Mouse (Mus musculus) heart, postnatal 14 days (tissue): Measurements from ENCODE around the gene Tmem8. TPM values are rescaled to one million over a fixed set of nuclear protein-coding genes. Genes with fewer than 3 reads are reported as not detected.
"Not testable (repeated sequence)": the region's sequence is repeated elsewhere in the genome, so short reads cannot be mapped to it uniquely, and the experiment has no call there.

Experiments used
- DNase-seq, 2 experiments: peaks; one replicate each; pipeline ENCODE4 v3.0.0; 2021 to 2022
- intact Hi-C: fragments of 180-260 bp; cut with DNase I; formaldehyde crosslinking; loops from one replicate; pipeline ENCODE4 v1.15.1; 2025
- long read RNA-seq, 2 experiments: library from polyadenylated mRNA; stranded (forward); transcript quantifications; one replicate each; pipeline ENCODE4 v2.0.0; 2021
- total RNA-seq, 2 experiments: library from RNA; stranded (reverse); gene quantifications; 2 replicates each; pipeline ENCODE4 v1.2.3; 2021

Gene Tmem8
- total RNA-seq: 1 to 10 TPM; 1.2 to 1.9 TPM
- long read RNA-seq, experiment 1, partial matches to known transcripts: 0 of 2 reads
- long read RNA-seq, experiment 1, other reads (novel, unspliced or antisense): 1 of 2 reads
- long read RNA-seq, experiment 2, partial matches to known transcripts: 1 of 1 reads
- long read RNA-seq, experiment 2, other reads (novel, unspliced or antisense): 0 of 1 reads

DNA sequence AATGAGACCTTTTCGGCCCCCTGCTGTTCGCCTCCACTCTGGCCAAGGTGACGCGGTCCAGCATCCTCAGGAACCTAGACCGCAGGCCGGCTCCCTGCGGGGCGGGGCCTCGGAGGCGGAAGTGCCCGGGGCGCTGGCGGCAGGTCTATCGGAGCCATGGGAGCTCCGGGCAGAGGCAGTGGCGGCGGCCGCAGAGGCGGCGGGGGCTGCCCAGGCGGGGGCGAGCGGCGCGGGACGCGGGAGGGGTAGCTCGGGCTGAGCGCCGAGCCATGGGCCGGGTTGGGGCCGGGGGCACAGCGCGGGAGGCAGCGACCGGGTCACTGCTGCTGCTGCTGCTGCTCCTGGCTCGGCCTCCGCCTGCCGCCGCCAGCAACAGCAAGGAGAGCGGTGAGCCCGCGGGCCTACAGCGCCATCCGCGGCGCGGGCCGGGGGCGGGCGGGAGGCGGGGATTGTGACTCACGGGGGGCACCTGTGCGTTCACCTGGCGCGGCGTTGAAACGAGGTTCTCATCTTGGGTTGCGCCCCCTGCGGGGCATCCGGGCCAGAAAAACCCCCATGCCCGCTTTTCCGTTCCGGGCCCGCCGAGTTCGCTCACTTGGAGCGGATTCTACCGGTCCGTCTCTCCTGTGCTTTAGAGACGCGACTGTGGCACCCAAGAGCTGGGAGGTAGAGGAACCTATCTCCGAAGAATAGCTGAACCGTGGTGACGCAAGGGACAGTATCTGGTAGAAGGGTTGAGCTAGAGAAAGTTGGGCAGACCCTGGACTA is at the start of gene Tmem8:
TSS of gene Tmem8 (plus strand) at position 119 of the 768 bp plus-strand sequence.
- peak; percentile 62 to 66 for DNase-seq
- intact Hi-C loops: no loop called here

DNA sequence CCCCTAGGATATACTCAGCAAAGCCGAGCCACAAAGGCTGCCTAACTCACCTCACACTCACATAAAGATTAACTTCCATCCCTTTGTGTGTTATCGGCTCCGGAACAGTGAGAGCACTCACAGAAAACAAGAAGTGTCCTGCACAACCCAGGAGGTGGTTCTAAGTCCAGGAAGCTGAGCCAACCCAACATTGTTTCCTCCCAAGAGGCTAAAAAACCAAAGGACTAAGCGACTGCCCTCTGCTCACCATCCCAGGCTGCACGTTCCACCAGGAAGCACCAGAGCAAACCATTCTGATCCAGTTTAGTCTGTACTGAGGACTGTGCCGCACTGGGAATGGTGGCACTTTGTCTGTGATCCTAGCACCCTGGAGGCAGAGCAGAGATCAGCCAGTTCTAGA is 48.2 kb upstream of the Tmem8 start:
- DNase-seq: no peak
- intact Hi-C loops: no loop called here

DNA sequence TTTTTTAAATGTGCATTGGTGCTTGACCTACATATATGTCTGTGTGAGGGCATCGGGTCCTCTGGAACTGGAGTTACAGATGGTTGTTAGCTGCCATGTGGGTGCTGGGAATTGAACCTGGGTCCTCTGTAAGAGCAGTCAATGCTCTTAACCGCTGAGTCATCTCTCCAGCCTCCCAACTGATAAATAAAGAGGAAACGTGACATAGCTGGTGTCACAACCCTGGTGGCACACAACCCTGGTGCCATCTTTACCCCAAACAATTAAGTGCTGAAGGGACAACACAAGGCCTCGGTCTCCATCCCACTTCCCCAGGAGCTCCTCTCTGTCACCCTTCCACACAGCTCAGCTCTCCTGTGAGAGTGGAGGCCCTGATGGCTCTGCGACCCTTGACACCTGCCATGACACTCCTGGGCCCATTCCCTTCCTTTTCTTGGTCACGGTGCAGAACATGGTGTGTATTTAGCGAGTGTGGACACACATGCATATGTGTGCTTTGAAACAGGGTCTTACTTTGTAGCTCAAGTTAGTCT is 46.5 kb upstream of the Tmem8 start:
- intact Hi-C loops: no loop called here
- no peak for DNase-seq

DNA sequence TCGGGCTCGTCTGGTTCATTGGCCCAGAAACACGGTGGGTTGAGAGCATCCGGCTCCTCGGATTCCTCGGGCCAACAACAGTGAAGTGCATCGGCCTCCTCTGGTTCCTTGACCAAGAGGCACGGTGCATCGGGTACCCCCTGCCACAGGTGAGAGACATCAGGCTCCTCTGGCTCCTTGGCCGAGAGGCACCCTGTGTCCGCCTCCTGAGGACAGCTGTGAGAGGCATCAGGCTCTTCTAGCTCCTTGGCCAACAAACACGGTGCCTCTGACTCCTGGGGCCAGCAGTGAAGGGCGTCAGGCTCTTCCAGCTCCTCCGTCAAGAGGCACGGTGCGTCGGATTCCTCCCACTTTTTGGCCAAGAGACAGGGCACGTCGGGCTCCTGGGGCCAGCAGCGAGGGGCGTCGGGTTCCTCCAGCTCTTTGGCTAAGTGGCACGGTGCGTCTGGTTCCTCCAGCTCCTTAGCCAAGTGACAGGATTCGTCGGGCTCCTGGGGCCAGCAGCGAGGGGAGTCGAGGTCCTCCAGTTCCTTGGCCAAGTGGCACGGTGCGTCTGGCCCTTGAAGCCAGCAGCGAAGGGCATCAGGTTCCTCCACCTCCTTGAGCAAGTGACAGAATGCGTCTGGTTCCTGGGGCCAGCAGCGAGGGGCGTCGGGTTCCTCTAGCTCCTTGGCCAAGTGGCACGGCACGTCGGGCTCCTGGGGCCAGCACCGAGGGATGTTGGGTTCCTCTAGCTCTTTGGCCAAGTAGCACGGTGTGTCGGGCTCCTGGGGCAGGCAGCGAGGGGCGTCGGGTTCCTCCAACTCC is 44.9 kb upstream of the Tmem8 start:
- DNase-seq: peak; percentile 8 to 14
- intact Hi-C loops: loop anchor here (2.0 kb wide), 2 partner anchors 23 to 57 kb away; no protein-coding TSS in a partner anchor

DNA sequence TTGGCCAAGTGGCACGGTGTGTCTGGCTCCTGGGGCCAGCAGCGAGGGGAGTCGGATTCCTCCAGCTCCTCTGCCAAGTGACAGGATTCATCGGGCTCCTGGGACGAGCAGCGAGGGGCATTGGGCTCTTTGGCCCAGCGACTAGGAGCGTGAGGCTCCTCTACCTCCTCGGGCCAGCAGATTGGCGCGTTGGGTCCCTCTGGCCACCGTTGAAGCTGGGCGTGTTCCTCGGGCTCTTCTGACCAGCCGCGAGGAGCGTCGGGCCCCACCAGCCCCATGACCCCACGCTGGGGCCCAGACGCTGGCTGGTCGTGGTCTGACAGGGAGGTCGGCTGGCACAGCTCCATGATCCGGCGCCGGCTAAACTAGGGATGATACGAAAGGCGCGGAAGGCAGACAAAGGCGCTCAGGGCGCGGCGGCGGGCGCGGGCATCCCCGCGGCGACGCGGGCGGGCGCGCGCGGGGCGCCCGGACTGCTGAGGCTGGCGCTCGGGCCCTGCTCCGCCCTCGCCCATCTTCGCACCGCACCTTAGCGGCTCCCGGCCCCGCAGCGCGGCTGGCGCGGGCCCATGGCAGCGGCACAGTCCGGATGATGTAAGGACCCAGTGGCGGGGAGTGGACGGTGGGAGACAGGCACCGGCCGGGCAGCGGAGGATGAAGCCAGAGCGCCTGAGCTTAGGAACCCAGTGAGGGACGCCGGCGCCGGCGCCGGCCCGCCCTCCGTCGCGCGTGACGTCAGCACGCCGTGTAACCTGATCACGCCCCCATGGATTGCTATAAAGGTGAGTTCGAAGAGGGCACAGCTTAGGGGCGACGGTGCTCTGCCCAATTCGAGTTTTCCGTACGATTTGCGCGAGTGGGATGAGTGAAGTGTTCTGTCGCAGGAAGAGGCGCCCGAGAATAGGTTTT is 44.0 kb upstream of the Tmem8 start, which contains the start of gene Rab11fip3:
TSS of gene Rab11fip3 (minus strand) at position 725 of the 909 bp plus-strand sequence.
- DNase-seq: peak; percentile 83 to 85
- intact Hi-C loops: loop anchor here (2.0 kb wide), 2 partner anchors 24 to 58 kb away; no protein-coding TSS in a partner anchor

DNA sequence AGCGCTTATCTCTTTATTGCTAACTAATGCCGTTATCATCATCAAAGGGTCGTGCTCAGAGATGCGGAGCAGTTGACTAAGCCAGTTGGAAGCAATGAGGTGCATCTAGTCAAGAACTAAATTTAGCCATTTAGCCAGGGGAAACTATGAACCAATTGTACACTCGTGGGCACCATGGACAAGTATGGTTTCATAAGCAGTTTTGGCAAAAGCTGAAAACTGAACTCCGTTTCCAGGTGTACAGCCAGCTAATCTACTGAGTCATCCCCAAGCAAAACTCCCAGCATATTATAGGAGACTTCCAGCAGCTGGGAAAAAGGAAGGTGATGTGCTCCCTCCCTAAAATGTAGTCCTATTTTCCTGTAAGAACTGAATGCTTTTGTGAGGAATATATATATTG is 43.0 kb upstream of the Tmem8 start:
- DNase-seq: no peak
- intact Hi-C loops: loop anchor here (2.0 kb wide), 1 partner anchor 19 kb away; no protein-coding TSS in a partner anchor

DNA sequence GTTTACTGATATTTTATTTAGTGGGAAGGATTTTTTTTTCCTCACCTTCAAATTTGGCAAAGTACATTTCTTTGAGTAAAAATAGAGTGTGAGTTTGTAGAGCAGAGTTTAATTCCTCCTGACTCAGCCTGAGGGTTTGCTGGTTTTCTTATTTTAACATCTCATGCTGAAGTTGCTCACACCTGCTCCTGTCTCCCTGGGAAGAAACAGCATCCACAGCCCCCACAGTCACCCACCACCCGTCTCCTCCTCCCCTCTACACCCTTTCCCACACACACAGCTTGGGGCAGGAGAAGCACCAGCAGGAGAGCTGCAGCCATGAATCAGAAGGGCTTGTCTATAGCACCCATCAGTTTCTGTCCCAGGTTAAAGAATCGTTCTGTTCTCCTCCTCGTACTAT is 37.9 kb upstream of the Tmem8 start:
- DNase-seq: no peak
- intact Hi-C loops: no loop called here

DNA sequence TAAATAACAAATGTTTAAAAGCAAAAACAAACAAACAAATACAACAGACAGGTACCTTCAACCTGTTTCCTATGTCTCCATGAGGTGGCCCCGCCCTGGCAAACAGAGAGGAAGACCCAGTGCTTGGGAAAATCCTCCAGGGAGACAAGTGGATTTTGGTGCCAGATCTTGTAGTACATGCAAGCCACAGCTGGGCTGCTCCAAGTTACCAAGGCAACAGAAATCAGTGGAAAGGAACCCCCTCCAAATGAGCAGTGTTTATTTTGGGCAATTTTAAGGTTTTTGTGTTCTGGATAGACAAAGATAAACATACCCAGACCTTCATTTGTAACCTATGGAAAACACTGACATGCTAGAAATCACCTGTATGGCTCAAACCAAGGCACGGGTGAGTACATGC is 34.2 kb upstream of the Tmem8 start:
- DNase-seq: no peak
- intact Hi-C loops: no loop called here

DNA sequence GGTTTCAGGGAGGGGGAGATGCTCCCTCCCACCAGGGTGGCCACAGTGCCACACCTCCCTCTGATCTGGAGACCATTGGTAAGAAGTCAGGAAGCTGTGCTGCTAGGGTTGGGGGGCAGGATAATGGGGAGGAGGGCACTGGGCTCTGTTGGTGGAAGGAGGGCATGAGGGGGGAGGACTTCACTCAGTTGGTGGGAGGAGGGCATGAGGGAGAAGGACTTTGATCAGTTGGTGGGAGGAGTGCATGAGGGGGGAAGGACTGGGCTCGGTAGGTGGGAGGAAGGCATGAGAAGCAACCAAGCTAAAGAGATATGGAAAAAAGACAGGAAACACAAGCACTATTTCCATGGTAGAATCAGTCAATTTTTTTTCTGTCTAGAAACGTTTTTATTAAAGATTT is 32.2 kb upstream of the Tmem8 start:
- intact Hi-C loops: no loop called here
- no peak for DNase-seq

DNA sequence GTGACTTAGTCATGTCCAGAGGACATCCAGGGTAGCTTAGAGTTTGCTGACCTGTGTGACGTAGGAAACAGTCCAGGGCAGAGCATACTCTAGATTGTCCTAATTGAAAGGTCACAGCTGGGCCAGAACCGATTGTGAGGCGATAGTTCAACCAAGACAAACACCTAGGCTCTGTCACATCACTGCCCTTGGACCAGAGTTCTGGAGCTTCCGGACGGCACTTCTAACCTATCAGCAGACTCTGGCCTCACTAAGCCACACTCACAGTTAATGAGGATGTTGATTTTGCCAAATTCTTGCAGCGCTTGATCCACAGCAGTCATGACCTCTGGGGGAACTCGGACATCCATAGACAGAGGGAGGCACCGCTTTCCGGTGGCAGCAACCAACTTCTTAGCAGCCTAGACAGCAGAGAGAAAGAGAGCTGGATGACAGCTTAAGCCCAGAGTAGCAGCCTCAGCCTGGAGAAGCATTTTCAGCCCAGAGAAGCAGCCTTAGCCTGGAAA is 26.0 kb upstream of the Tmem8 start:
- DNase-seq: no peak
- intact Hi-C loops: no loop called here

DNA sequence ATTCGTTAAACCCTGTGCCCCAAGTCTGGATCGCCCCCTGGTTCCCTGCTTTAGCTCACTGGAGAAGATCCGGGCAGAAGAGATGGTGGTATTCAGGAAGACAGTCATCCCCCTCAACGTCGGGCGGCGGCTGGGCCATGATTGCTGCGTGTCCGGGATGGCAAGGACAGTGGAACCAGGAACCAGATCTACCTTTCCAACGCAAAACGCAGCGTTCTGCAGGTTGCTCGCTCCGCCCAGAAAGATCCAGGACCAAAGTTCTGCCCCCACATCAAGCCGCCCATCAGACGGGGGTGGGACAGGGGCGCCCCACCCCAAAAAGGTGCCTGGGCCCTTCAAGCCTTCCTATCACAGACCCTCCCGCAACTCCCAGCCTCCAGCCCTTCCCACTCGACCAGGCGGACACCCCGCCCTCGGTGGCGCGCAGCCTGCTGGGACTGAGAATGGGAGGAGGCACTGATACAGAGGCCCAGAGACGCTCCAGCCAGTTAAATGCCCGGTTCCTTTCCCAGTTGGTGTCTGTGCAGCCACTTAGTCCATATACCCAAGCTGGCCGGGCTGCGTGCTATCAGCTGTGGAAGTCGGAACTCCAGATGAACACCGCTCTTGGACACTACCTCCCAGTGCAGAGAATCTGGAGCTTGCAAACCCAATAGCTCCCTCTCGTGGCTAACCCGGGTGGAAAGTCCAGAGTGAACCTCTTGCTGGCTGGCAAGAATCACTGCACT is 23.0 kb upstream of the Tmem8 start, which contains the start of gene Decr2:
TSS of gene Decr2 (minus strand) at position 433 of the 728 bp plus-strand sequence.
- intact Hi-C loops: loop anchor here (1.0 to 5.0 kb wide), 4 partner anchors 19 to 198 kb away; no protein-coding TSS in a partner anchor
- DNase-seq: peak; percentile 84 to 91

DNA sequence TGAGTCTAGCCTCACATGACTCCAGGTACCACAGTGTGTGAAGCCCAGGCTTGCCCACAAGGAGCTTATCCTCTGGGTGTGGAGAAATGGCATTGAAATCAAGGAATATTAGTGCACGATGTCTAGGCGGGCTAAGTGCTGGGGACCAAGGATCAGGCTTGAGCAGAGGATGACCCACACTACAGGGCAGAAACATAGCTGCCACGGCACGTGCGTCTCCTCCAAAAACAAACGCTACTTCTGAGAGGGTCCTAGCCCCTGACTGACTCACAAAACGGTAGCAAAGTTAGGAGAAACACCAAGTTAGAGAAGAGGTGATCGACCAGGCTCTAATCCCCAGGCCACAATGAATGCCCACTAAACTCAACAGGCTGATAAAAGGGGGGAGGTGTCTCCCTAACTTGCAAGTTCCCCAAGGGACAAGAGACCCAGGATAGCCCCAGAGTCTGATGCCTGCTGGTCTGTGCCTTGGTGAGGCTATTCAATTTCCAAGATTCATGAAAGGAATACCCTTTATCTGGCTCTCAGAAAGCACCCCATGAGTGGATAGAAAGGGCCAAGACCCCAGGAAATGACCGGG is 18.5 kb upstream of the Tmem8 start:
- DNase-seq: no peak
- intact Hi-C loops: loop anchor here (5.0 kb wide), 1 partner anchor 202 kb away; no protein-coding TSS in a partner anchor

DNA sequence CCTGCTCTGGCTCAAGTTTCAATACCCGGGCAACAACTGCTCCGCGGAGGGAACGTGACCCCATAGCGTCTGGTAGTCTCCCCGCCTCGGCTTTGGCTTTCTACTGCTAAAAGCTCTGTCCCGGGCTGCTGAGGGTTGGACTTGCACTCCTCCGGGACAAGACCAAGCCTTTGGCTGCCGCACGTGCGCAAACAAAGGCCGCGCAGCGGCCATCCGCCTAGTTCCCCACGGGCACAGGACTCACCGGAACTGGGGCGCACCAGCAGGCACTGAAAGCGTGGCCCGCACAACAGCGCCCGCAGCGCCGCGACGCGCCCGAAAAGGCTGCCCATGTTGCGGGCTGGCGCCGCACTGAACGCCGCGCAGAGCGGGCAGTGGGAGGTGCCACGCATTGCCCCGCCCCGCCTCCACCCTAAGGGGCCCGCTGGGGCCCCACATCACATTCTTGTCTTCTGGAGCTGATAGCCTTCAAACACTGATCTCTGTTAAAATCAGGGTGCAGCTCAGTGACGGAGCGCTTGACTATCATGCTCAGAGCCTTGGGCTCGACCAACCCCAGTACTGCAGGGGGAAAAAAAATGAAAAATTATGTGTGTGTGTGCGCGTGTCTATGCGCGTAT is 17.9 kb upstream of the Tmem8 start, which contains the start of gene Nme4:
TSS of gene Nme4 (minus strand) at position 482 of the 620 bp plus-strand sequence.
- DNase-seq: peak; percentile 48 to 53
- intact Hi-C loops: no loop called here

DNA sequence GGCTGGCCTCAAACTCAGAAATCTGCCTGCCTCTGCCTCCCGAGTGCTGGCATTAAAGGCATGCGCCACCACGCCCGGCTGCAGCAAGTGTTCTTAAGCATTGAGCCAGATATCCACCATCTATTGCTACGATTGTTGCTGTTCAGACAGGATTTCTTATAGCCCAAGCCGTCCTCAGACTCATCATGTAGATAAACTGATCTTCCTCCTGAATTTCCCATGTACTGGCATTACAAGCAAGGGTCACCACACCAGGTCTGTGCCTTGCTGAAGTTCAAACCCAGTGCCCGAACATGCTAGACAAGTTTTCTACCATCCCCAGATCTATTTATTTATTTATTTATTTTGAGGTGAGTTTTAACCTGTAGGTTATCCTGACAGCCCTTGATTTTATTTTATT is 14.6 kb upstream of the Tmem8 start:
- DNase-seq: no peak
- intact Hi-C loops: no loop called here

DNA sequence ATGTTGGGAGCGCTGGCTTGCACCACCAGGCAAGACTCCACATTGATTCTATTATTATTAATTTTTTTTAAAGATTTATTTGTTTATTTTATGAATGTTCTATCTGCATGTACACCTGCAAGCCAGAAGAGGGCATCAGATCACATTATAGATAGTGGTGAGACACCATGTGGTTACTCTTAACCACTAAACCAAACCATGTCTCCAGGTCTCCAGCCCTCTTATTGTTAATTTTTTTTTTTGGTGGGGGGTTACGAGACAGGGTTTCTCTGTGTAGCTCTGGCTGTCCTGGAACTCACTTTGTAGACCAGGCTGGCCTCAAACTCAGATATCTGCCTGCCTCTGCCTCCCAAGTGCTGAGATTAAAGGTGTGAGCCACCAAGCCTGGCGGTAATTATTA is 13.8 kb upstream of the Tmem8 start:
- DNase-seq, intact Hi-C loops: not testable (repeated sequence)

DNA sequence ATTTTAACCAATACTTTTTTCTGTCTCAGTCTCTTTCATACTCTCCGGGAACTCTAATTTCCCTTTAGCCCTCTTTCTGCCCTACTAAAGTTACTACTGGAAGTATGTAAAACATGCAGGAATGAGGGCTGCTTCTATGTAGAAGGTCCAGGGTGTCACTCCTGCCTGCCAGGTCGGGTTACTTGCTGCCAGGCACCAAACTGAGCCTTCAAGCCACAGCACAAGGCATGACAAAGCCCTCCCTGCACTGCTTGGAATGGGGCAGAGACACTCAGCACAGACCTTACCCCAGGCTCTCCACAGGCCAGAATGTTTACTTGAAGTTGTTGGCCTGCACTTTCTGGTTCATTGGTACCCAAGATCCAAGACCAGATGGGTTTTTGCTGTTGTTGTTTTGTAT is 12.9 kb upstream of the Tmem8 start:
- intact Hi-C loops: no loop called here
- no peak for DNase-seq

DNA sequence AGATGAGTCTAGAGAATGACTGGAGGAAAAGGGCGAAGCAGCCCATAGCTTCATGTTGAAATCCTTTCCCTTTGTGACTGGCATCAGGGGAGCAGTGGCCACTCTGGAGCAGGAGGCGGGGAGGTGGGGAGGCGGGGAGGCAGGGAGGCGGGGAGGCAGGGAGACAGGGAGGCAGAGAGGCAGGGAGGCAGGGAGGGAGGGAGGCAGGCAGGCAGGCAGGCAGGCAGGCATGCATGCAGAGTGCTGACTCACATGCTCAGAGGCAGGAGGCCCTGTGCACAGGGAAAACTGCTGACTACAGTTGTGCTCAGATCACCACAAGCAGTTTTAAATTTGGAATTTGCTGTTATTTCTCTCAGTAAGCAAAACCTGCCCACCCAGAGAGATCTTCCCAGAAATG is 11.6 kb upstream of the Tmem8 start:
- DNase-seq: no peak
- intact Hi-C loops: no loop called here

DNA sequence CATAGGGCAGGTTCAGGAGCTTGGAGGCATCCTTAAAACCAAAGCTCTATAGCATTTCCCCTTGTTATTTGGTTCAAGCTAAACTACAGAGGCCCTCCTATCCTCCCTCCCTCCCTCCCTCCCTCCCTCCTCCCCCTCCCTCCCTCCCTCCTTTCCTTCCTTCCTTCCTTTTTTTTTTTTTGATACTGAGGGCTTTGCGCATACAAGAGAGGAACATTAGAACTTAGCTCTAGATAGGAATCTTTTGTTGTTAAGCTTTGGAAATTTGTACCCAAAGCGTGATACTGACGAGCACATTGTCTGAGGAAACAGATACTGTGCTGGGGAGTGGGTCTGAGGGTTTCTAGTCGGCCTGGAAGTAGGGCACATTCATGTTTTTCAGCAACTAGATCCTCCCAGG is 7.5 kb upstream of the Tmem8 start:
- intact Hi-C loops: no loop called here

More for the DNA sequence above, 7.5 kb upstream of the Tmem8 start:
- DNase-seq: no peak
